Mouse (Mus musculus): ENCODE results near the gene Lamc3. TPM values are rescaled to one million over a fixed set of nuclear protein-coding genes. Genes with fewer than 3 reads are reported as not detected.

Gene Lamc3
- polyA plus RNA-seq, 1 experiment from 2014 or later: 0.60 TPM

GRCm38 (mm10) chr2:31883061-31883460, 4.0 kb upstream of the Lamc3 start:
- Histone ChIP-seq H3K4me1 (replicated peaks) (0 out of 2 replicates have a peak, but pooled peaks cover 7% of the 10 kb centered on the region), H3K4me3 (replicated peaks) (no peak overlapping the region), H3K36me3 (no peaks in the 10 kb centered on the region), H3K4me2 (replicated peaks) (no peak overlapping the region), H3K27me3 (replicated peaks) (peaks cover 61% of the 10 kb centered on the region), H3K27ac (no peak overlapping the region), H3K9ac (no peak overlapping the region), H3K9me3 (no peaks in the 10 kb centered on the region)
- 42% methylated on average over 4 of the region's 4 CpGs for WGBS
- ATAC-seq: no peak

GRCm38 (mm10) chr2:31884806-31885205, 2.3 kb upstream of the Lamc3 start:
- H3K9me3 ChIP-seq: no peaks in the 10 kb centered on the region
- H3K36me3 ChIP-seq: no peaks in the 10 kb centered on the region
- no peak overlapping the region for H3K4me3 ChIP-seq (replicated peaks)
- WGBS: 22% methylated on average over 6 of the region's 6 CpGs
- no peak overlapping the region for H3K27ac ChIP-seq
- H3K9ac ChIP-seq: no peak overlapping the region
- H3K4me1 ChIP-seq (replicated peaks): 0 out of 2 replicates have a peak, but pooled peaks cover 10% of the 10 kb centered on the region
- H3K4me2 ChIP-seq (replicated peaks): no peak overlapping the region
- ATAC-seq: no peak
- H3K27me3 ChIP-seq (replicated peaks): peaks cover 65% of the 10 kb centered on the region

GRCm38 (mm10) chr2:31888871-31889270, 1.8 kb downstream of the Lamc3 start:
- Histone ChIP-seq H3K9me3 (no peaks in the 10 kb centered on the region), H3K4me1 (replicated peaks) (0 out of 2 replicates have a peak, but pooled peaks cover 11% of the 10 kb centered on the region), H3K9ac (no peak overlapping the region), H3K4me3 (replicated peaks) (no peak overlapping the region), H3K27me3 (replicated peaks) (peaks cover 43% of the 10 kb centered on the region), H3K27ac (no peak overlapping the region), H3K36me3 (no peaks in the 10 kb centered on the region), H3K4me2 (replicated peaks) (no peak overlapping the region)
- 60% methylated on average over 1 of the region's 1 CpGs for WGBS
- no peak for ATAC-seq

GRCm38 (mm10) chr2:31891219-31891618, 4.1 kb downstream of the Lamc3 start:
- Histone ChIP-seq H3K27ac (no peak overlapping the region), H3K27me3 (replicated peaks) (peaks cover 30% of the 10 kb centered on the region), H3K4me1 (replicated peaks) (0 out of 2 replicates have a peak, but pooled peaks cover 11% of the 10 kb centered on the region), H3K4me2 (replicated peaks) (no peak overlapping the region), H3K9ac (no peak overlapping the region), H3K4me3 (replicated peaks) (no peak overlapping the region), H3K9me3 (no peaks in the 10 kb centered on the region), H3K36me3 (no peaks in the 10 kb centered on the region)
- ATAC-seq: no peak
- WGBS: 83% methylated on average over 2 of the region's 2 CpGs

GRCm38 (mm10) chr2:31893110-31893669, 6.1 kb downstream of the Lamc3 start:
- no peak overlapping the region for H3K9ac ChIP-seq
- no peaks in the 10 kb centered on the region for H3K9me3 ChIP-seq
- 53% methylated on average over 10 of the region's 10 CpGs for WGBS
- no peak overlapping the region for H3K27ac ChIP-seq
- peaks cover 10% of the 10 kb centered on the region for H3K27me3 ChIP-seq (replicated peaks)
- H3K4me2 ChIP-seq (replicated peaks): no peak overlapping the region
- H3K4me1 ChIP-seq (replicated peaks): 0 out of 2 replicates have a peak, but pooled peaks cover 6% of the 10 kb centered on the region
- no peak for ATAC-seq
- H3K36me3 ChIP-seq: no peaks in the 10 kb centered on the region
- no peak overlapping the region for H3K4me3 ChIP-seq (replicated peaks)

- 64% methylated on average over 13 of the region's 13 CpGs for WGBS
- no peaks in the 10 kb centered on the region for H3K9me3 ChIP-seq
Measured at GRCm38 (mm10) chr2:31894221-31894870, 7.3 kb downstream of the Lamc3 start.

GRCm38 (mm10) chr2:31900932-31901331, 13.8 kb downstream of the Lamc3 start:
- WGBS: 73% methylated on average over 4 of the region's 4 CpGs
- Histone ChIP-seq H3K4me2 (replicated peaks) (no peak overlapping the region), H3K36me3 (no peaks in the 10 kb centered on the region), H3K4me3 (replicated peaks) (no peak overlapping the region), H3K9me3 (no peaks in the 10 kb centered on the region), H3K4me1 (replicated peaks) (0 out of 2 replicates have a peak, but pooled peaks cover 5% of the 10 kb centered on the region), H3K9ac (no peak overlapping the region), H3K27me3 (replicated peaks) (no peaks in the 10 kb centered on the region), H3K27ac (no peak overlapping the region)
- ATAC-seq: no peak

More at GRCm38 (mm10) chr2:31894221-31894870, 7.3 kb downstream of the Lamc3 start:
- no peak overlapping the region for H3K9ac ChIP-seq
- no peak overlapping the region for H3K4me2 ChIP-seq (replicated peaks)
- no peak for ATAC-seq
- no peaks in the 10 kb centered on the region for H3K36me3 ChIP-seq
- H3K4me3 ChIP-seq (replicated peaks): no peak overlapping the region
- H3K27me3 ChIP-seq (replicated peaks): no peaks in the 10 kb centered on the region
- H3K27ac ChIP-seq: no peak overlapping the region
- 0 out of 2 replicates have a peak, but pooled peaks cover 3% of the 10 kb centered on the region for H3K4me1 ChIP-seq (replicated peaks)

GRCm38 (mm10) chr2:31901659-31902362, 14.7 kb downstream of the Lamc3 start:
- Histone ChIP-seq H3K4me2 (replicated peaks) (no peak overlapping the region), H3K27ac (no peak overlapping the region), H3K27me3 (replicated peaks) (no peaks in the 10 kb centered on the region), H3K4me3 (replicated peaks) (no peak overlapping the region), H3K36me3 (no peaks in the 10 kb centered on the region), H3K4me1 (replicated peaks) (peaks cover 5% of the 10 kb centered on the region; the same call in 1 of the 2 replicates), H3K9me3 (no peaks in the 10 kb centered on the region), H3K9ac (no peak overlapping the region)
- 59% methylated on average over 4 of the region's 4 CpGs for WGBS
- peak; percentile 42; the same call in 1 of the 2 replicates for ATAC-seq

- 32% methylated on average over 6 of the region's 6 CpGs for whole genome bisulfite sequencing
- no peak overlapping the region for H3K9ac ChIP-seq
Measured at GRCm38 (mm10) chr2:31904089-31904488, 17.0 kb downstream of the Lamc3 start.

GRCm38 (mm10) chr2:31904622-31905021, 17.5 kb downstream of the Lamc3 start:
- Histone ChIP-seq H3K4me1 (replicated peaks) (peaks cover 5% of the 10 kb centered on the region; the same call in 1 of the 2 replicates), H3K4me3 (replicated peaks) (no peak overlapping the region), H3K27me3 (replicated peaks) (no peaks in the 10 kb centered on the region), H3K4me2 (replicated peaks) (no peak overlapping the region), H3K27ac (no peak overlapping the region), H3K9ac (no peak overlapping the region), H3K9me3 (no peaks in the 10 kb centered on the region), H3K36me3 (no peaks in the 10 kb centered on the region)
- 16% methylated on average over 8 of the region's 8 CpGs for WGBS
- ATAC-seq: no peak

More at GRCm38 (mm10) chr2:31904089-31904488, 17.0 kb downstream of the Lamc3 start:
- no peaks in the 10 kb centered on the region for H3K27me3 ChIP-seq (replicated peaks)
- H3K27ac ChIP-seq: no peak overlapping the region
- H3K4me3 ChIP-seq (replicated peaks): no peak overlapping the region
- no peak for ATAC-seq
- H3K9me3 ChIP-seq: no peaks in the 10 kb centered on the region
- H3K4me1 ChIP-seq (replicated peaks): peaks cover 5% of the 10 kb centered on the region; the same call in 1 of the 2 replicates
- H3K36me3 ChIP-seq: no peaks in the 10 kb centered on the region
- H3K4me2 ChIP-seq (replicated peaks): no peak overlapping the region

GRCm38 (mm10) chr2:31905682-31906081, 18.6 kb downstream of the Lamc3 start:
- no peaks in the 10 kb centered on the region for H3K36me3 ChIP-seq
- H3K4me1 ChIP-seq (replicated peaks): peaks cover 5% of the 10 kb centered on the region; the same call in 1 of the 2 replicates
- 37% methylated on average over 9 of the region's 9 CpGs for WGBS
- H3K27ac ChIP-seq: no peak overlapping the region
- peak; percentile 56 for ATAC-seq
- H3K9ac ChIP-seq: no peak overlapping the region
- H3K4me2 ChIP-seq (replicated peaks): no peak overlapping the region
- no peaks in the 10 kb centered on the region for H3K27me3 ChIP-seq (replicated peaks)
- no peaks in the 10 kb centered on the region for H3K9me3 ChIP-seq
- H3K4me3 ChIP-seq (replicated peaks): no peak overlapping the region

- no peak overlapping the region for H3K4me3 ChIP-seq (replicated peaks)
- no peaks in the 10 kb centered on the region for H3K9me3 ChIP-seq
- no peak overlapping the region for H3K4me2 ChIP-seq (replicated peaks)
- no peak for ATAC-seq
- no peak overlapping the region for H3K27ac ChIP-seq
- no peak overlapping the region for H3K9ac ChIP-seq
- H3K27me3 ChIP-seq (replicated peaks): no peaks in the 10 kb centered on the region
- 65% methylated on average over 9 of the region's 9 CpGs for WGBS
- H3K4me1 ChIP-seq (replicated peaks): peaks cover 5% of the 10 kb centered on the region; the same call in 1 of the 2 replicates
- H3K36me3 ChIP-seq: no peaks in the 10 kb centered on the region
Measured at GRCm38 (mm10) chr2:31906407-31906806, 19.3 kb downstream of the Lamc3 start.

All from intestine, embryonic 15.5 days (tissue).